Mouse (Mus musculus) testis, adult 2 months (tissue): ENCODE measurements around the gene Gm20388.

ENCODE experiments used
- CTCF ChIP-seq: fragments of 200-500 bp; IDR thresholded peaks from 2 replicates; pipeline ENCODE4 v1.5.1; 2012; ENCODE audit warnings: low read depth, mild to moderate bottlenecking, inconsistent platforms, low read length, moderate library complexity; ENCODE audit not compliant: control insufficient read depth, insufficient read depth, insufficient replicate concordance
- POLR2A ChIP-seq: fragments of 200-500 bp; IDR thresholded peaks from 2 replicates; pipeline ENCODE4 v1.6.1; 2012; ENCODE audit warnings: low read depth, mild to moderate bottlenecking, inconsistent platforms, low read length, moderate library complexity; ENCODE audit not compliant: control insufficient read depth

DNA sequence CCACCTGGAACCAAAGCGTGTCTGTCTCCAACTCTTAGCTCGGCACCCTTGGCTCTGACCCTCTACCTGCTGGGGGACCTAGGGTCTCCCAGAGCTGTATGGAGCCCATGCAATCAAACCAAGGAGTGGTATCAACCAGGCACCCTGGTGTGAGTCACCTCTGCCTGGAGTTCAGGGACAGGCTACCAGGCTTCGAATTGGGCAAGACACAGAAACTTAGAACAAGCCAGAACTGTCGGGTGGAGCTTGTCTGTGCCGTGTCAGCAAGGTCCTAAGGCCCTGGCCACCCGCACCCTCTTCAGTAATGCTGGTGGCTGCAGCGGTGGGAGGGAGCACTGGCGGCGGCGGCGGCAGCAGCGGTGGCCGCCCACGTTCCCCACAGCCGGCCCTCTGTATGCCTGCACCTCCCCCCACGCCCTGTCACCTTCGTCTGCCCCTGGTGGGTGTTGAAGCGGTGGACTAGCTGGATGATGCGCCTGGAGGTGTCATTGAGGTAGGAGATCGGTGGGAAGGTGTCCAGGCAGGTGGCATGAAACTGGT is 2526.0 kb downstream of the Gm20388 start:
- TF ChIP-seq CTCF (no peak), POLR2A (no peak)
